Mouse (Mus musculus) lung, embryonic 14.5 days (tissue): ENCODE data around the gene Rex1bd. TPM values are rescaled to one million over a fixed set of nuclear protein-coding genes. Genes with fewer than 3 reads are reported as not detected.

ENCODE experiments used
- ATAC-seq: fragments of 200-750 bp; cut with Nextera tagmentation; 2 replicates; pipeline ENCODE4 v1.8.0; 2017; ENCODE audit warnings: mild to moderate bottlenecking, moderate TSS enrichment, moderate library complexity; ENCODE audit not compliant: insufficient read depth
- DNase-seq: peaks from one replicate; pipeline ENCODE4 v3.0.0-alpha.2; 2015
- H3K27ac ChIP-seq: fragments of 300-500 bp; sonication (generic); 2 replicates; pipeline ENCODE4 v1.5.1; 2014; ENCODE audit warnings: low read depth, mild to moderate bottlenecking, moderate library complexity
- H3K27me3 ChIP-seq: fragments of 300-500 bp; sonication (generic); 2 replicates; pipeline ENCODE4 v1.6.1; 2014; ENCODE audit warnings: low read length, control low read depth; ENCODE audit not compliant: insufficient read depth
- H3K36me3 ChIP-seq: fragments of 300-500 bp; sonication (generic); 2 replicates; pipeline ENCODE4 v1.6.1; 2014; ENCODE audit warnings: control low read depth; ENCODE audit not compliant: insufficient read depth
- H3K4me1 ChIP-seq: fragments of 300-500 bp; sonication (generic); 2 replicates; pipeline ENCODE4 v1.6.1; 2014; ENCODE audit warnings: antibody characterized with exemption, control low read depth; ENCODE audit not compliant: insufficient read depth
- H3K4me2 ChIP-seq: fragments of 300-500 bp; sonication (generic); 2 replicates; pipeline ENCODE4 v1.6.1; 2014; ENCODE audit warnings: mild to moderate bottlenecking
- H3K4me3 ChIP-seq: fragments of 300-500 bp; sonication (generic); 2 replicates; pipeline ENCODE4 v1.5.1; 2014; ENCODE audit warnings: low read depth, low read length
- H3K9ac ChIP-seq: fragments of 300-500 bp; sonication (generic); 2 replicates; pipeline ENCODE4 v1.6.1; 2014
- H3K9me3 ChIP-seq: fragments of 300-500 bp; sonication (generic); 2 replicates; pipeline ENCODE4 v1.6.1; 2016; ENCODE audit warnings: low read depth, low read length, control low read depth
- CTCF ChIP-seq: IDR thresholded peaks from 2 replicates; pipeline ENCODE4 v1.5.1; 2016; ENCODE audit warnings: antibody characterized with exemption, low read depth
- WGBS: fragments of 180-500 bp; shearing (Covaris S2); extraction: QIAGEN DNeasy Blood & Tissue Kit; methylation state at CpG from one replicate; pipeline ENCODE4 v1.1.7; 2014; 5-methylcytosine and 5-hydroxymethylcytosine counted together
- polyA plus RNA-seq: library from polyadenylated mRNA; unstranded; fragments of >200 nt; fragmentation: Nextera tagmentation; extraction: Ambion mirVana; gene quantifications from 2 replicates; pipeline ENCODE4 v1.2.1, GENCODE M21; 2014

The Rex1bd gene
- polyA plus RNA-seq, 1 experiment from 2014 or later = 126 TPM

- DNase-seq (no peak), ATAC-seq (no peak)
- no peak for TF ChIP-seq CTCF
- Histone ChIP-seq H3K27me3 (peaks cover 71% of the 10 kb centered on the region), H3K4me3 (peak within 1 kb of the TSS; percentile 32), H3K9ac (no peak within 1 kb of the TSS), H3K4me1 (peaks cover 20% of the 10 kb centered on the region), H3K4me2 (peak within 1 kb of the TSS; percentile 63), H3K27ac (peak within 1 kb of the TSS; percentile 86), H3K9me3 (no peaks in the 10 kb centered on the region), H3K36me3 (no peaks in the 10 kb centered on the region)
- 9% methylated on average over 33 of the region's 33 CpGs for WGBS
Measured at GRCm38 (mm10) chr8:70486941-70487520, 19.5 kb downstream of the Rex1bd start, which contains the start of gene Tmem59l. Tmem59l (minus strand) TSS chr8:70487358.

GRCm38 (mm10) chr8:70486191-70486681 lies 20.3 kb downstream of the Rex1bd start:
- Histone ChIP-seq H3K36me3 (no peaks in the 10 kb centered on the region), H3K9ac (no peak overlapping the region), H3K4me1 (peaks cover 20% of the 10 kb centered on the region), H3K4me2 (no peak overlapping the region), H3K4me3 (no peak overlapping the region), H3K27ac (no peak overlapping the region), H3K9me3 (no peaks in the 10 kb centered on the region), H3K27me3 (peaks cover 63% of the 10 kb centered on the region)
- TF ChIP-seq CTCF = no peak
- 47% methylated on average over 7 of the region's 7 CpGs for WGBS
- DNase-seq (no peak), ATAC-seq (no peak)

GRCm38 (mm10) chr8:70482943-70483342 lies 23.6 kb downstream of the Rex1bd start:
- peak; percentile 68 for ATAC-seq
- no peaks in the 10 kb centered on the region for H3K9me3 ChIP-seq
- peak overlapping the region; percentile 61; the same call in 1 of the 2 replicates for H3K27ac ChIP-seq
- H3K4me1 ChIP-seq = peaks cover 8% of the 10 kb centered on the region; the same call in 1 of the 2 replicates
- H3K4me3 ChIP-seq = no peak overlapping the region
- 43% methylated on average over 2 of the region's 2 CpGs for WGBS
- no peak for DNase-seq
- H3K27me3 ChIP-seq = peaks cover 30% of the 10 kb centered on the region
- H3K4me2 ChIP-seq = no peak overlapping the region
- no peak overlapping the region for H3K9ac ChIP-seq
- no peaks in the 10 kb centered on the region for H3K36me3 ChIP-seq
- no peak for TF ChIP-seq CTCF

- Histone ChIP-seq H3K27me3 (peaks cover 23% of the 10 kb centered on the region), H3K4me1 (peaks cover 4% of the 10 kb centered on the region; the same call in 1 of the 2 replicates)
- ATAC-seq = no peak
Measured at GRCm38 (mm10) chr8:70481908-70482307, 24.6 kb downstream of the Rex1bd start.

GRCm38 (mm10) chr8:70477269-70477982 lies 29.1 kb downstream of the Rex1bd start:
- H3K4me2 ChIP-seq = peak overlapping the region; percentile 79
- H3K27me3 ChIP-seq = no peaks in the 10 kb centered on the region; the same call in 1 of the 2 replicates
- TF ChIP-seq CTCF = no peak
- peak; percentile 57 for DNase-seq
- H3K4me3 ChIP-seq = peak overlapping the region; percentile 70
- peak overlapping the region; percentile 31 for H3K27ac ChIP-seq
- 2% methylated on average over 21 of the region's 21 CpGs for WGBS
- 0 out of 2 replicates have a peak, but pooled peaks cover 2% of the 10 kb centered on the region for H3K36me3 ChIP-seq
- peak; percentile 43 for ATAC-seq
- no peak overlapping the region for H3K9ac ChIP-seq
- H3K4me1 ChIP-seq = peaks cover 3% of the 10 kb centered on the region; the same call in 1 of the 2 replicates
- no peaks in the 10 kb centered on the region for H3K9me3 ChIP-seq

More at GRCm38 (mm10) chr8:70481908-70482307, 24.6 kb downstream of the Rex1bd start:
- no peak for TF ChIP-seq CTCF
- DNase-seq = no peak
- no peak overlapping the region for H3K4me3 ChIP-seq
- H3K9me3 ChIP-seq = no peaks in the 10 kb centered on the region
- no peak overlapping the region for H3K9ac ChIP-seq
- 61% methylated on average over 3 of the region's 3 CpGs for WGBS
- H3K4me2 ChIP-seq = no peak overlapping the region
- no peak overlapping the region for H3K27ac ChIP-seq
- no peaks in the 10 kb centered on the region for H3K36me3 ChIP-seq

GRCm38 (mm10) chr8:70476333-70477268 lies 30.0 kb downstream of the Rex1bd start, which contains the start of gene Klhl26:
Klhl26 (minus strand) TSS chr8:70476968.
- 0 out of 2 replicates have a peak, but pooled peaks cover 4% of the 10 kb centered on the region for H3K36me3 ChIP-seq
- ATAC-seq (peak; percentile 89), DNase-seq (peak; percentile 98)
- no peaks in the 10 kb centered on the region for H3K9me3 ChIP-seq
- peak within 1 kb of the TSS; percentile 79 for H3K4me2 ChIP-seq
- H3K4me1 ChIP-seq = peaks cover 3% of the 10 kb centered on the region; the same call in 1 of the 2 replicates
- H3K9ac ChIP-seq = peak within 1 kb of the TSS; percentile 91
- WGBS = under 1% methylated on average over 52 of the region's 53 CpGs
- peak within 1 kb of the TSS; percentile 31 for H3K27ac ChIP-seq
- peak within 1 kb of the TSS; percentile 70 for H3K4me3 ChIP-seq
- TF ChIP-seq CTCF = no peak
- no peaks in the 10 kb centered on the region; the same call in 1 of the 2 replicates for H3K27me3 ChIP-seq
